Mouse (Mus musculus) neural tube, embryonic 10.5 days (tissue): ENCODE data around the gene Cldn24.
A peak's percentile ranks its signal among the peaks of the same experiment; 100 is the strongest.

Experiments used
- DNase-seq: peaks from one replicate; pipeline ENCODE4 v3.0.0-alpha.2; 2017; ENCODE audit warnings: low spot score; ENCODE audit errors: extremely low spot score

Gene Cldn24

DNA sequence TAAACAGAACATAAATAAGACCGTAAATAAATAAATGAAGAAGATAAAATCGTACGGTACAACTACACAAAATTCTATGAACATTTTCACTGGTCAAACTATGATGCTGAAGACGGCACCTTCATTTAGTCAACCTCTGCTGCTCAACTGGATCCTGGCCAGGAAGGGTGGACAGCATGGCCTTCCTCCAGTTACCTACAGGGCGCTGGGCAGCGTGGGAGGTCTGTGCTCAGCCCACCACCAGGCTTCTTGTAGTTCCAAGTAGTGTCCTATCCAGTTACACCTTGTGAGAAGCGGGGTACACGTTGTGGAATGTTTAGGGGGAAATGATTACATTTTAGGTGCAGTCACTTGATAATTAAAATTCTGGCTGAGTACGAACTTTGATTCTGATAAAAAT is 5.0 kb downstream of the Cldn24 start:
- no peak for DNase-seq

DNA sequence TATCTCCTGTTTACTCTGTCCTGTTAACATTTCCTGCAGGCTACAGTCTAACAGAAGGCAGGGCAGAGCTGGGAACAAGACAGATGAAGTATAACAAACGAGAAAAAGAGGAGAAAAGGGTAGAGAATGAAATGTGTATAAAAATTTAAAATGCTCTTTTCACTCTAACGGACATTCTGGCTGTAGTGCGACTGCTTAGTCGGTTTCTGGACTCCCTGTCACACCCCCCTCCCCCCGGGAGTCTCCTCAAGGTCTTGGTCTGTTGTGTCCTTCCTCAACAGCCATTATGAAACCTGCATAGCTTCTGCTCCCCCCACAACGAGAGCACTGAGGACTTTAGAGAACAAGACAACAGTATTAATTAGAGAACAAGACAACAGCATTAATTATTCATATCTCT is 10.7 kb downstream of the Cldn24 start:
- DNase-seq, result no peak

- DNase-seq, result no peak
Measured at GRCm38 (mm10) chr8:47833944-47834343, 12.0 kb downstream of the Cldn24 start.

GRCm38 (mm10) chr8:47843063-47843462 is 21.1 kb downstream of the Cldn24 start:
- DNase-seq, result no peak

DNA sequence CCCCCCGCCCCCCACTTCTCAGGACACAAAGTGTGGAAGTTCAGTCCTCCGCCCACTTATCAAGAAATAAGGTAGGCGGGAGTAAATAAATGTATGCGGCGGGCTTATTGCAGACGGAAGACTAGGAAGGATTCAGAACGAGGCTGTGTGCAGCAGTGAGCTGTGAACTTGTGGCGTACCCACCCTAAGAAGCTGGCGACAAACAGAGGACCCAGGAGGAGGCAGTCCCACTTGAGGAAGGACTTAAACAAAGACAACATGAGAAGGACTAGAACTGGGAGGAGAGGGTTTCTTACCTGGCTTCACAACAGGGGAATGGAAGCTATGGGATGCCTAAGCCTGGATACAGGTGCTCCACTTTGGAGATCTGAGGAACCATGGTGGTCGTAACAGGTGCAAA is 21.7 kb downstream of the Cldn24 start:
- DNase-seq, result no peak

- no peak for DNase-seq
Measured at GRCm38 (mm10) chr8:47845956-47846355, 24.0 kb downstream of the Cldn24 start.

- no peak for DNase-seq
Measured at GRCm38 (mm10) chr8:47847161-47847560, 25.2 kb downstream of the Cldn24 start.

DNA sequence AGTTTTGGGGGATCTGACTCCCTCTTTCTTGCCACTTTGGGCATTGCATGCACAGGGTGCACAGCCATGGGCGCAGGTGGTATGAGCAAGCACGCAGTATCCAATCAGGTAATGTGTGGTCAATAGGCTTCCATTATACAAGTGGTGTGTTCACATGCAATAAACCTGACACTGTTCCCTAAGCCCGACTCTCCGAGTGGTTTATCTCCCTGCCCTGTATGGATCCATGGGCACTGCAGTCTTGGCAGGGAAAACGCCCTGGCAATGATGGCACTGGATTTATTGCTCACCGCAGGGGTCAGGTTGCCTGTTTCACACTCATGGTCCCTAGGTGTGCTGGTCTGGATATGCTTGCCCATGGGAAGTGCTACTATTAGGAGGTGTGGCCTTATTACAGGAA is 26.0 kb downstream of the Cldn24 start:
- no peak for DNase-seq

- no peak for DNase-seq
Measured at GRCm38 (mm10) chr8:47849842-47850241, 27.9 kb downstream of the Cldn24 start.

DNA sequence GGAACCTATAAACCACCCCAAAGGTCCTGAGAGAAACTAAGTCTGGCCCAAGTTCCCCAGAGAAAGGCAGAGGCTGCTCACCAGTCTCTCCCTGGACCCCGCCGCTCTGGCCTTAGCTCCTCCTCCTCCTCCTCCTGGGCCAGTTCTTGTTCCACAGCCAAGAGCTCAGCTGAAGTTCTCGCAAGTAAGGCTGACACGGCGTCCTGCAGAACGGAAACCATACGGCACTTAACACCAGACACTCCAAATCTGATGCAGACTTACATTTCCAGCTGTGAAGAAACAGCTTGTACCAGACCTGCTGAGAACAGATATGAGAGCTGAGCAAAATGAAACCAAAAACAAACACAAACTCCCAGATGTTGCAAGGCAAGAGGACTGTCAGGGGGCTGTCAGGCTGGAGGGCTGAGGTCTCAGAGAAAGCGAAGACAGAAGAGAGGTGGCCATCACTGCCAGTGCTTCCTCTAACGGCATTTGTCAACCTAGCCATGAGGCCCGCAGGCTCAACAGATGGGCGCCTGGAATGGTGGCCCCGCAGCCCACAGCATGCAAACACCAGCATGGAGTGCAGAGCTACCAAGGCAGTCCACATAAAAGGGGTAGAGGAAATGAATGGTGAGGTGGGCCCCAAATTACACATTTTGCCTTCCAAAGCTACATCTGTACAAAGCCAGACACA is 30.0 kb downstream of the Cldn24 start:
- no peak for DNase-seq

DNA sequence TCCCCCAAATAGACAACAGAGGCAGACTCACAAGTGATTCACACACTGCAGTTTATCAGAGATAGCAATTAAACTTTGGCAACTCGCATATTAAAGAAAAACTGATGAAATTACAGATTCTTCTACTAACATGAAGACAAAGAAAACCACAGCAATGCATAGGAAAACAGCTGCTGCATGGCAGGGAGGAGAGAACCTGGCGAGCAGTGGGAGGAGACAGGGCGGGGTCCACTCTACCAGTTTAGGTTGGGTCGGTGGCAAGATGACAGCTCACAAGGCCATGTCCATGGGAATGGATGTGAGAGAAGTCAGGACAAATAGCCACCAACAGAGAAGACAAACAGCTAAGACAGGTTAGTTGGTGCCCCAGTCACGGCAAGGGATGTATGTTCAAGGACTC is 30.8 kb downstream of the Cldn24 start:
- no peak for DNase-seq

DNA sequence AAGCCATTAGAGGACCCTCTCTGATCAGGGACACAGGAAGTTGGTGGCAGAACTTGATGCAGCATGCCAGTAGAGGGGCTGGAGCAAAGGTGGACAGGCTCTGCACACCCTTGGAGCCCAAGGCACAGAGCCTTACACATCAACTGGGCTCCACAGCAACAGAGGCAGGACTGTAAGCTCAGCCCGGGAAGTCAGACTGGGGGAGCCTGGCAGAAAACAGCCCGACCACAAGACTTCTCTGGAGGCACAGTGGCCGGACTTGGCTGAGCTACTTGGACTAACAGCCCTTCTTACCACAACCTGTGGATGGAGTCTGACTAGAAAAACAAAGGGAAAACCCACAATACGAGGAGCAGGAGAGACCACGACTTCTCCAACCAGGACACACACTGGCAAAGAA is 31.4 kb downstream of the Cldn24 start:
- DNase-seq, result no peak

DNA sequence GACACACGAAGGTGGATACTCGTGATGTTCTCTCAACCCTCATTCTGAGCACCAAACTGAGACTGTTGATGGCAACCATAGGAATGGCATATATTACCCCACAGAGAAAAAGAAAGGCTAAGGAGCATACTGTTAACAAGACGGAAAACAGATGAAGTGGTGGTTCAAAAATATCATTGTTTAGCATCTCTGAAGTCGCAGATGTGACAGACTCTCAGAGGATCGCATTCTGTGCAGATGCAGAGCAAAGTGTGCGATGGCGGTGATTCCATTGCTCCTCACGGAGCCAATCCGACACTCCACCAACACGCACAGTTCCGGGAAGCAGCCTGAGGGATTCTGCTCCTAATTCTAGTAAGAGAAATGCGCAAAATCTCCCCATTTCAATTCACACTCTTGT is 37.3 kb downstream of the Cldn24 start:
- DNase-seq, result no peak

- no peak for DNase-seq
Measured at GRCm38 (mm10) chr8:47866568-47866967, 44.6 kb downstream of the Cldn24 start.

GRCm38 (mm10) chr8:47867067-47867466 is 45.1 kb downstream of the Cldn24 start:
- DNase-seq, result peak; percentile 87
